Mouse (Mus musculus) limb, embryonic 14.5 days (tissue): ENCODE data around the gene Cdc34. TPM values are rescaled to one million over a fixed set of nuclear protein-coding genes. Genes with fewer than 3 reads are reported as not detected.

Experiments used
- ATAC-seq: fragments of 200-750 bp; cut with Nextera tagmentation; 2 replicates; pipeline ENCODE4 v1.8.0; 2017; ENCODE audit warnings: low read depth, moderate number of reproducible peaks, moderate TSS enrichment; ENCODE audit not compliant: low FRiP score
- DNase-seq: peaks from one replicate; pipeline ENCODE4 v3.0.0-alpha.2; 2015; ENCODE audit warnings: low spot score
- H3K27ac ChIP-seq: fragments of 300-500 bp; sonication (generic); replicated peaks from 2 replicates; pipeline ENCODE4 v1.5.1; 2014; ENCODE audit warnings: low read depth, mild to moderate bottlenecking, low read length, moderate library complexity, mixed read lengths
- H3K27me3 ChIP-seq: fragments of 300-500 bp; sonication (generic); 2 replicates; pipeline ENCODE4 v1.6.1; 2014; ENCODE audit warnings: low read length, mixed read lengths; ENCODE audit not compliant: control insufficient read depth, insufficient read depth
- H3K36me3 ChIP-seq: fragments of 300-500 bp; sonication (generic); 2 replicates; pipeline ENCODE4 v1.6.1; 2014; ENCODE audit warnings: mild to moderate bottlenecking, low read length, moderate library complexity, mixed read lengths; ENCODE audit not compliant: control insufficient read depth, insufficient read depth
- H3K4me1 ChIP-seq: fragments of 300-500 bp; sonication (generic); 2 replicates; pipeline ENCODE4 v1.6.1; 2014; ENCODE audit warnings: antibody characterized with exemption, low read length, mixed read lengths; ENCODE audit not compliant: control insufficient read depth, insufficient read depth
- H3K4me2 ChIP-seq: fragments of 300-500 bp; sonication (generic); replicated peaks from 2 replicates; pipeline ENCODE4 v1.6.1; 2014; ENCODE audit warnings: low read depth, mild to moderate bottlenecking, low read length, moderate library complexity; ENCODE audit not compliant: severe bottlenecking
- H3K4me3 ChIP-seq: fragments of 300-500 bp; sonication (generic); replicated peaks from 2 replicates; pipeline ENCODE4 v1.5.1; 2014; ENCODE audit warnings: low read length
- H3K9ac ChIP-seq: fragments of 300-500 bp; sonication (generic); 2 replicates; pipeline ENCODE4 v1.6.1; 2014; ENCODE audit warnings: mild to moderate bottlenecking, low read depth, low read length, moderate library complexity; ENCODE audit not compliant: severe bottlenecking
- H3K9me3 ChIP-seq: fragments of 300-500 bp; sonication (generic); 2 replicates; pipeline ENCODE4 v1.6.1; 2016; ENCODE audit warnings: low read length; ENCODE audit not compliant: control insufficient read depth
- POLR2A ChIP-seq: fragments of 200-500 bp; IDR thresholded peaks from 2 replicates; pipeline ENCODE4 v1.8.0; 2012; ENCODE audit warnings: inconsistent platforms, mild to moderate bottlenecking, moderate library complexity, borderline replicate concordance; ENCODE audit not compliant: insufficient read depth, insufficient read length; ENCODE audit errors: extremely low read depth
- WGBS: fragments of 180-500 bp; shearing (Covaris S2); extraction: QIAGEN DNeasy Blood & Tissue Kit; methylation state at CpG from one replicate; pipeline ENCODE4 v1.1.7; 2014; 5-methylcytosine and 5-hydroxymethylcytosine counted together
- polyA plus RNA-seq, 2 experiments: library from polyadenylated mRNA; depleted of rRNA in 1 of 2; stranded (reverse) in 1 of 2; unstranded in 1 of 2; fragments of >200 nt; fragmentation: Nextera tagmentation in 1 of 2; extraction: Ambion mirVana in 1 of 2; gene quantifications; 2 replicates each; pipeline versions ENCODE4 v1.2.1 to v1.2.3; 2012 to 2014

Gene Cdc34
- polyA plus RNA-seq (2012; rRNA removed) (138 and 156 TPM in 2 replicates), polyA plus RNA-seq (2014; fragmentation: Nextera tagmentation; extraction: Ambion mirVana) (106 and 110 TPM in 2 replicates)

DNA sequence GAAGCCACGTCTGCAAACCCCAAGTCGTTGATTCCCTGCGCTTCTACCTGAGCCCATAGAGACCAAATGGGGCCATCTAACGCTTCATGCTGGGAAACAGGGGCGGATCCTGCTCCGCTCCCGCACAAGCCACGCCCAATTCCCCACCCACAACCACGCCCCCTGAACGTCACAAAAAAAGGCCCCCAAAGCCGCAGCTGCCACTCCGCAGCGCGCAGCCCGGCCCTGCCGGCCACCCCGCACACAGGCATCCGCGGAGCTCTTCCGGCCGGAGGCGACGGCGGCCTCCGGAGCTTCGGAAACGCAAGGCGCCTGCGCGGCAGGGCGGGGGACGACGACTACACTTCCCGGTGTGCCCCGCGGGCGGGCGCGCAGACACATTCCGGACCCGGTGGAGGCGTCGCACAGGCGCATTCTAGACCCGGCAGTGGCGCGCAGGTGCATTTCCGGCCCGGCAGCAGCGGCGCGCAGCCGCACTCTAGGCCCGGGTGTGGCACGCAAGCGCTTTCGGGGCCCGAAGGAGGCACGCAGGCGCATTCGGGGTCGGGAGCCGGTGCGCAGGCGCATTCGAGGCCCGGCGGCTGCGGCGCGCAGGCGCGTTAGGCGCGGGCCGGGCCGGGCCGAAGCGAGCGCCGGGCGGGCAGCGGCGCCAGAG lies at the start of gene Cdc34:
TSS of gene Cdc34 (plus strand) at position 605 of the 655 bp plus-strand sequence.
- Histone ChIP-seq H3K27ac (peak within 1 kb of the TSS; percentile 71), H3K36me3 (peaks cover 30% of the 10 kb centered on the region), H3K9ac (peak within 1 kb of the TSS; percentile 82), H3K4me2 (peak within 1 kb of the TSS; percentile 91), H3K4me3 (peak within 1 kb of the TSS; percentile 78), H3K4me1 (peaks cover 16% of the 10 kb centered on the region), H3K27me3 (no peaks in the 10 kb centered on the region), H3K9me3 (no peaks in the 10 kb centered on the region)
- TF ChIP-seq POLR2A, result peak; percentile 76; the same call in 1 of the 2 replicates
- ATAC-seq (peak; percentile 95), DNase-seq (peak; percentile 97)
- under 1% methylated on average over 57 of the region's 84 CpGs for WGBS

DNA sequence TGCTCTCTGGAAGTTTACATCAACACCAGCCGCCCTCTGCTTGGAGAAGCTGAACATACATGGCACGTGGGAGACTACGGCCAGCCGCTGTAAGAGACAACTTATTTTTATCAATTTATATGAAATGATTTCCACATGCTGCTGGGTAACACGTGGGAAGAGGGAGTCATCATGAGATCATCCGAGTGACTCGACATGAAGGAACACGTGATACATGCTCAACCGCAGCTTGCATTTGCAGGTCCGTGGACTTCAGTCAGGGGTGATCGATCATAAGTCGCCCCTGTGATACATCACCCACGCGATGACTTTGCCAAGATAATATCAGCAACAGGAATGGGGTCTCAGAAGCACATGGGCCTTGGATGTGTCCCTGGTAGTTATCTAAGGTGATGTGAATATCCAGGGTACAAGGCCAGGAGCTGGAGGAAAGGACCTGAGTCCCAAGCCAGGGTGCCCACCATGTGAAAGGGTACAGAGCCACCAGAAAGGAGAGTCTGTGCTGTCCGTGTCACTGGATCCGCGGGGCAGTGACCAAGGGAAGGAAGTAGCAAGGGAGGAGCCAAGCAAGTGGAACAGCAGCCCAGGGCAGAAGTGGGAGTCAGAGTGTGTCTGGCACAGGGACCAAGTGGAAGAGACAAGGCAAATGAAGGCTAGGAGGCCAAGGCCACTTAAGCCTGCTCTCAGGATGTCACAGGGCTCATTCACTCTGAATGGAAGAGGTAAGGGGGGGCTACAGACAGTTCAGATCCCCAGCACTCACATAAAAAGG lies 48.8 kb upstream of the Cdc34 start:
- H3K4me2 ChIP-seq, result no peak overlapping the region
- H3K27me3 ChIP-seq, result no peaks in the 10 kb centered on the region
- no peak overlapping the region for H3K9ac ChIP-seq
- H3K9me3 ChIP-seq, result no peaks in the 10 kb centered on the region
- no peak overlapping the region for H3K4me3 ChIP-seq
- ATAC-seq, result no peak
- H3K36me3 ChIP-seq, result no peaks in the 10 kb centered on the region
- DNase-seq, result no peak
- no peak overlapping the region for H3K27ac ChIP-seq
- H3K4me1 ChIP-seq, result peaks cover 3% of the 10 kb centered on the region; the same call in 1 of the 2 replicates
- 90% methylated on average over 17 of the region's 17 CpGs for WGBS
- no peak for TF ChIP-seq POLR2A

DNA sequence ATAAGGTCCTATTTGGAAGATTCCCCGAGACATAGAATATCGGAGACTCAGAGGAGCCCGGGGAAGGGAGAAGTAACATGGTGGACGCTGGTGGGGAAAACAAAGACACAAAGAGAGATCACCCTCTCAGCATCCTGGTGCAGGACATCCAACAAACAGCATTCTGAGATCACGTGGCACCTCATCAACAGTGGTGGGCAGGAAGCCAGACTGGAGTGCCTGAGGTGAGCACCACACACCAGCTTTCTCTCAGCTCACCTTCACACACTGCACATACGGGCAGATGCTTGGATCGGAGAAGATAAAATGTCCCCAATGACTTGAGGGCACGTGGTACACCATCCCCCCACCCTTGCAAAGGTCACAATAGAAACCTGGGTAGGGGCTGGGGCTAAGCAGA lies 45.7 kb upstream of the Cdc34 start:
- no peak for ATAC-seq
- Histone ChIP-seq H3K9me3 (no peaks in the 10 kb centered on the region), H3K27ac (no peak overlapping the region), H3K36me3 (no peaks in the 10 kb centered on the region), H3K4me3 (no peak overlapping the region), H3K4me2 (peak overlapping the region; percentile 94; the same call in 1 of the 2 replicates), H3K9ac (0 out of 2 replicates have a peak overlapping the region, but pooled peaks have one; percentile 86), H3K27me3 (peaks cover 17% of the 10 kb centered on the region; the same call in 1 of the 2 replicates), H3K4me1 (peaks cover 9% of the 10 kb centered on the region)
- no peak for TF ChIP-seq POLR2A
- DNase-seq, result no peak
- WGBS, result 86% methylated on average over 8 of the region's 8 CpGs

DNA sequence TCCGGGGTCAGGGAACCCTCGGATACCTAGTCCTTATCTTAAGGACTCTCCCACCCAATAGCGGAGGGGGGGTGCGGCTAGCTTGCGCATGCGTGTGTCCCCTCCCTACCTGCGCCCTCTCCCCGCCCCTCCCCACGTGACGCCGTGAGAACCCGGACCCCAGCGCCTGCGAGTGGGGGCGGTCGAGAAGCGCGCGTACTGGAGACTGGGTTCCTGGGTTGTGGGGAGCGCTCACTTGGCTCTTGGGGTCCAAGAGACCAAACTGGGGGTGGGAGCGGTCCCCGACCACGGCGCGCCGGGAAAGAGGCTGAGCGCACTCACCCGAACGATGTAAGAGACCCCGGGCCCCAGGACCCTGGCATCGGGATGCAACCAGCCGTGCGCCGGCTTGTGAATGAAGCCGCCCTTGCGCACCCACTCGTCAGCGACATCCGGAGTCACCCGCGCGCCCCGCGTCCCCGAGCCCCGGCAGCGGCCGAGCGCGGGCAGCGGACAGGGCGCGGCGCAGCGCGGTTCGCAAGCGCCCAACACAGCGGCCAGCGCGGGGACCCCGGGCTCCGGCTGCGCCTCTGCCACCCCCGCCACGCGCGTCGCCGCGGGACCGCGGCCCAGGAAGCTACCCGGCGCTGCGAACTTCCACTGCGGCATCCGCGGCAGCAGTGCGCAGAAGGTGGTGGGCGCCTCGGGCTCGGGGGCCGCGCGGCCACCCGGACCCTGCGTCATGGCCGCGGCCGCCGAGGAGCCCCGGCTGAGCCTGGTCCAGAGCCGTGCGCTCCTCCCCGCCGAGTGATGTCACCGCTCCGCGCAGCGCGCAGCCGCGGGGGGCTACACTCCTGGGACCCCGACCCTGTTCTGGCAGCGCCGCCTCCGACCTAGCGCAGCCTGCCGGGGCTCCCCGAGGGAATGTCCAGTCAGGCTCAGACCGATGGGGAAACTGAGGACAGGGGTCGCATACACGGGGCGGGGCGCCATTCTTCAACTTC lies 44.6 kb upstream of the Cdc34 start, which contains the start of gene Shc2:
TSS of gene Shc2 (minus strand) at position 791 of the 983 bp plus-strand sequence.
- ATAC-seq (peak; percentile 82), DNase-seq (peak; percentile 55)
- 2% methylated on average over 39 of the region's 116 CpGs for WGBS
- H3K4me1 ChIP-seq, result peaks cover 9% of the 10 kb centered on the region
- 0 out of 2 replicates have a peak, but pooled peaks have one; percentile 23 for TF ChIP-seq POLR2A
- H3K4me2 ChIP-seq, result peak within 1 kb of the TSS; percentile 94
- H3K4me3 ChIP-seq, result peak within 1 kb of the TSS; percentile 74
- peaks cover 17% of the 10 kb centered on the region; the same call in 1 of the 2 replicates for H3K27me3 ChIP-seq
- H3K27ac ChIP-seq, result peak within 1 kb of the TSS; percentile 58; the same call in 1 of the 2 replicates
- H3K9me3 ChIP-seq, result no peaks in the 10 kb centered on the region
- no peaks in the 10 kb centered on the region for H3K36me3 ChIP-seq
- H3K9ac ChIP-seq, result peak within 1 kb of the TSS; percentile 86
